Mouse (Mus musculus): Measurements from ENCODE around the gene Rnf208. TPM values are rescaled to one million over a fixed set of nuclear protein-coding genes. Genes with fewer than 3 reads are reported as not detected.

Rnf208 gene
- polyA plus RNA-seq, 1 experiment, result 0.59 TPM

GRCm38 (mm10) chr2:25258887-25259286 is 16.8 kb downstream of the Rnf208 start:
- Histone ChIP-seq H3K4me2 (ENCODE audit: low read depth) (no peak overlapping the region), H3K79me2 (ENCODE audit: control insufficient read depth, insufficient read depth) (peaks cover 20% of the 10 kb centered on the region), H3K36me3 (ENCODE audit: control insufficient read depth, insufficient read depth) (no peaks in the 10 kb centered on the region), H3K27me3 (ENCODE audit: control insufficient read depth, insufficient read depth, insufficient read length) (no peaks in the 10 kb centered on the region), H3ac (ENCODE audit: control insufficient read depth, insufficient read length) (no peak overlapping the region), H3K4me3 (no peak overlapping the region)
- TF ChIP-seq USF1 (IDR thresholded peaks at IDR 0.05; ENCODE audit: low read depth), result no peak
- no peak for TF ChIP-seq TCF3 (IDR thresholded peaks at IDR 0.05; ENCODE audit: insufficient read length, low read depth)

GRCm38 (mm10) chr2:25261870-25262269 is 19.8 kb downstream of the Rnf208 start:
- H3K4me3 ChIP-seq, result peak overlapping the region; percentile 28

GRCm38 (mm10) chr2:25262291-25262767 is 20.3 kb downstream of the Rnf208 start, which contains the start of gene Tprn:
Tprn (plus strand) TSS chr2:25262618.
- H3K4me2 ChIP-seq (ENCODE audit: low read depth), result peak within 1 kb of the TSS; percentile 90
- no peaks in the 10 kb centered on the region for H3K27me3 ChIP-seq (ENCODE audit: control insufficient read depth, insufficient read depth, insufficient read length)
- H3K79me2 ChIP-seq (ENCODE audit: control insufficient read depth, insufficient read depth), result no peaks in the 10 kb centered on the region
- peak within 1 kb of the TSS; percentile 18 for H3ac ChIP-seq (ENCODE audit: control insufficient read depth, insufficient read length)
- H3K36me3 ChIP-seq (ENCODE audit: control insufficient read depth, insufficient read depth), result no peaks in the 10 kb centered on the region
- TF ChIP-seq REST (IDR thresholded peaks at IDR 0.05; ENCODE audit: insufficient read depth, insufficient read length) (no peak), MYOG (IDR thresholded peaks at IDR 0.05; ENCODE audit: control insufficient read depth in 1 of 3, insufficient read depth in 1 of 3, insufficient read length in 2 of 3, low read depth in 2 of 3) (no peak), E2F4 (IDR thresholded peaks at IDR 0.05; ENCODE audit: insufficient read depth) (no peak), MYOD1 (IDR thresholded peaks at IDR 0.05; ENCODE audit: control insufficient read depth in 1 of 3, insufficient read length in 2 of 3, low read depth in 2 of 3) (no peak), POLR2AphosphoS2 (IDR thresholded peaks at IDR 0.05; ENCODE audit: insufficient read length, low read depth) (peak; percentile 31), USF1 (IDR thresholded peaks at IDR 0.05; ENCODE audit: low read depth) (no peak), POLR2A (IDR thresholded peaks at IDR 0.05; ENCODE audit: insufficient read length, low read depth) (peak; percentile 65), SRF (IDR thresholded peaks at IDR 0.05; ENCODE audit: control insufficient read depth, insufficient read length, low read depth) (peak; percentile 25), MAX (IDR thresholded peaks at IDR 0.05; ENCODE audit: low read depth) (no peak), TCF3 (IDR thresholded peaks at IDR 0.05; ENCODE audit: insufficient read length, low read depth) (no peak), TCF12 (IDR thresholded peaks at IDR 0.05; ENCODE audit: insufficient read depth, poor library complexity, severe bottlenecking) (no peak)
- H3K4me3 ChIP-seq, result peak within 1 kb of the TSS; percentile 28

More at GRCm38 (mm10) chr2:25261870-25262269, 19.8 kb downstream of the Rnf208 start:
- no peaks in the 10 kb centered on the region for H3K27me3 ChIP-seq (ENCODE audit: control insufficient read depth, insufficient read depth, insufficient read length)
- H3K4me2 ChIP-seq (ENCODE audit: low read depth), result peak overlapping the region; percentile 90
- no peak overlapping the region for H3ac ChIP-seq (ENCODE audit: control insufficient read depth, insufficient read length)
- no peak for TF ChIP-seq TCF3 (IDR thresholded peaks at IDR 0.05; ENCODE audit: insufficient read length, low read depth)
- no peak for TF ChIP-seq POLR2AphosphoS2 (IDR thresholded peaks at IDR 0.05; ENCODE audit: insufficient read length, low read depth)
- TF ChIP-seq E2F4 (IDR thresholded peaks at IDR 0.05; ENCODE audit: insufficient read depth), result no peak
- TF ChIP-seq TCF12 (IDR thresholded peaks at IDR 0.05; ENCODE audit: insufficient read depth, poor library complexity, severe bottlenecking), result no peak
- no peak for TF ChIP-seq USF1 (IDR thresholded peaks at IDR 0.05; ENCODE audit: low read depth)
- no peak for TF ChIP-seq MYOD1 (IDR thresholded peaks at IDR 0.05; ENCODE audit: control insufficient read depth in 1 of 3, insufficient read length in 2 of 3, low read depth in 2 of 3)
- no peak for TF ChIP-seq POLR2A (IDR thresholded peaks at IDR 0.05; ENCODE audit: insufficient read length, low read depth)
- TF ChIP-seq SRF (IDR thresholded peaks at IDR 0.05; ENCODE audit: control insufficient read depth, insufficient read length, low read depth), result no peak
- TF ChIP-seq REST (IDR thresholded peaks at IDR 0.05; ENCODE audit: insufficient read depth, insufficient read length), result no peak
- no peak for TF ChIP-seq MYOG (IDR thresholded peaks at IDR 0.05; ENCODE audit: control insufficient read depth in 1 of 3, insufficient read depth in 1 of 3, insufficient read length in 2 of 3, low read depth in 2 of 3)
- TF ChIP-seq CEBPB (IDR thresholded peaks at IDR 0.05; ENCODE audit: insufficient read depth, poor library complexity, severe bottlenecking), result no peak
- no peak for TF ChIP-seq MAX (IDR thresholded peaks at IDR 0.05; ENCODE audit: low read depth)
- H3K36me3 ChIP-seq (ENCODE audit: control insufficient read depth, insufficient read depth), result no peaks in the 10 kb centered on the region
- no peaks in the 10 kb centered on the region for H3K79me2 ChIP-seq (ENCODE audit: control insufficient read depth, insufficient read depth)

GRCm38 (mm10) chr2:25262795-25263622 is 21.0 kb downstream of the Rnf208 start:
- TF ChIP-seq MYOD1 (IDR thresholded peaks at IDR 0.05; ENCODE audit: control insufficient read depth in 1 of 3, insufficient read length in 2 of 3, low read depth in 2 of 3), result peak in 1 of 3 experiments; percentile 24
- no peak for TF ChIP-seq TCF3 (IDR thresholded peaks at IDR 0.05; ENCODE audit: insufficient read length, low read depth)
- Histone ChIP-seq H3K4me3 (peak overlapping the region; percentile 28), H3K27me3 (ENCODE audit: control insufficient read depth, insufficient read depth, insufficient read length) (no peaks in the 10 kb centered on the region)

GRCm38 (mm10) chr2:25263623-25264285 is 21.7 kb downstream of the Rnf208 start:
- Histone ChIP-seq H3K4me2 (ENCODE audit: low read depth) (peak overlapping the region; percentile 77), H3K36me3 (ENCODE audit: control insufficient read depth, insufficient read depth) (no peaks in the 10 kb centered on the region), H3K79me2 (ENCODE audit: control insufficient read depth, insufficient read depth) (no peaks in the 10 kb centered on the region), H3K27me3 (ENCODE audit: control insufficient read depth, insufficient read depth, insufficient read length) (no peaks in the 10 kb centered on the region), H3K4me3 (peak overlapping the region; percentile 28), H3ac (ENCODE audit: control insufficient read depth, insufficient read length) (peak overlapping the region; percentile 18)
- TF ChIP-seq MYOG (IDR thresholded peaks at IDR 0.05; ENCODE audit: control insufficient read depth in 1 of 3, insufficient read depth in 1 of 3, insufficient read length in 2 of 3, low read depth in 2 of 3) (no peak), POLR2AphosphoS2 (IDR thresholded peaks at IDR 0.05; ENCODE audit: insufficient read length, low read depth) (no peak), TCF12 (IDR thresholded peaks at IDR 0.05; ENCODE audit: insufficient read depth, poor library complexity, severe bottlenecking) (no peak), E2F4 (IDR thresholded peaks at IDR 0.05; ENCODE audit: insufficient read depth) (no peak), REST (IDR thresholded peaks at IDR 0.05; ENCODE audit: insufficient read depth, insufficient read length) (no peak), SRF (IDR thresholded peaks at IDR 0.05; ENCODE audit: control insufficient read depth, insufficient read length, low read depth) (no peak), MYOD1 (IDR thresholded peaks at IDR 0.05; ENCODE audit: control insufficient read depth in 1 of 3, insufficient read length in 2 of 3, low read depth in 2 of 3) (no peak), CEBPB (IDR thresholded peaks at IDR 0.05; ENCODE audit: insufficient read depth, poor library complexity, severe bottlenecking) (no peak)

More at GRCm38 (mm10) chr2:25262795-25263622, 21.0 kb downstream of the Rnf208 start:
- Histone ChIP-seq H3K4me2 (ENCODE audit: low read depth) (peak overlapping the region; percentile 77), H3K79me2 (ENCODE audit: control insufficient read depth, insufficient read depth) (no peaks in the 10 kb centered on the region), H3K36me3 (ENCODE audit: control insufficient read depth, insufficient read depth) (no peaks in the 10 kb centered on the region), H3ac (ENCODE audit: control insufficient read depth, insufficient read length) (peak overlapping the region; percentile 18)

Data from myocyte (in vitro differentiated cells).